8 mouse cellular contexts compared by ENCODE assay signal in the genomic region with DNA sequence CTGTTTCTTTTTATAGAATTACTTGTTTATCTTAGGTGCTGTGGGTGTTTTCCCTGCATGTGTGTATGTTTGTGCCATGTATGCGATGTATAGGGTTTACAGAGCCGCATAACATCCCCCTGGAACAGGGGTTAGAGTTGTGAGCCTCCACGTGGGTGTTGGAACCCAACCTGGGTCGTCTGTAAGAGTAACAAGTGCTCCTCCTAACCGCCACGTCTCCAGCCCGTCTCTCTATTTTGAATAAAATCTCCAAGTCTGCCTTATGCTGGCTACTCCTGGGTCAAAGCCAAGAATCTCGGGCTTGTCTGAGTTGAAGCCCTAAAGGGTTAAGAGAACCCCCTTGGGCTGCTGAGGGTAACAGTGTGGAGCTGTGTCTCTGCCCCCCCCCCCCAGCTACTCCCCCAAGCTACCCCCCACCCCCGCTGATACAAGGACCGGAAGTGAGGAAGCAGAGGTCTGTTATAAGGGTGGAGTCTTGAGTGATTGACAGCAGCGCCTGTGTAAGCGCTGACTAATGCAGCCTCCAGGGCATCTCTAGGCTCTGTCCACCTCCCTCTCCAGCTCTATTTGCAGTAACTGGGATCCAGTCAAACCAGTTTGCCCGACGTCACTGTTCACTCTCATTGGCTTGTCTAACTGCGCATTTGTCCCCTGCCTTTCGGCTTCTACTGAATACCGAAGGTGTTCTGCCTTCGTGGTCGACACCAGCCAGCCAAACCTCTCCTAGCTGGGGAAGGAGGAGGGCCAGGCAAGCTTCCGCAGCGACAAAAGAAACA. TPM values are rescaled to one million over a fixed set of nuclear protein-coding genes. Genes with fewer than 3 reads are reported as not detected.
DNase-seq lines count a peak whose midpoint lies in the region; ATAC-seq and TF ChIP-seq lines count a peak whose summit lies in the region.

No protein-coding gene starts in this region.

- peak; percentile 33 to 42 for DNase-seq in CD8-positive naive resting alpha-beta T cell, adult 2 months (ENCODE audit: low read depth in 2 of 2, low spot score in 2 of 2)
- DNase-seq in adrenal gland, adult 2 months: peak; percentile 80
- peak; percentile 86 for DNase-seq in embryo, embryonic 11 days
- peak; percentile 50 for DNase-seq in heart, adult 8-10 months (ENCODE audit: low spot score)
- DNase-seq in kidney, adult 2 months: peak; percentile 83
- peak; percentile 69 for DNase-seq in liver, embryonic 11.5 days (ENCODE audit: low spot score)
- DNase-seq in thymus, postnatal 36 days: peak; percentile 69 to 70

- H3K4me2 ChIP-seq in liver, embryonic 11.5 days: peak overlapping the region; percentile 76

- TF ChIP-seq CTCF in kidney, adult 2 months (conservative IDR thresholded peaks at IDR 0.05; ENCODE audit: insufficient read depth, insufficient read length, low read depth, low read length): no peak

- H3K36me3 ChIP-seq in kidney, adult 2 months (ENCODE audit: control insufficient read depth, insufficient read depth, low read length): no peaks in the 10 kb centered on the region
- H3K36me3 ChIP-seq in liver, embryonic 11.5 days (ENCODE audit: control insufficient read depth, insufficient read depth, low read length): no peaks in the 10 kb centered on the region

- peak overlapping the region; percentile 72 for H3K27ac ChIP-seq in kidney, adult 2 months (ENCODE audit: insufficient read depth, low read depth, low read length)
- H3K27ac ChIP-seq in liver, embryonic 11.5 days (ENCODE audit: low read depth, low read length): peak overlapping the region; percentile 94

- H3K27me3 ChIP-seq in kidney, adult 2 months (replicated peaks; ENCODE audit: control insufficient read depth, insufficient read depth, low read length): no peaks in the 10 kb centered on the region
- H3K27me3 ChIP-seq in liver, embryonic 11.5 days (replicated peaks; ENCODE audit: control insufficient read depth, insufficient read depth, low read length): no peaks in the 10 kb centered on the region

- no peaks in the 10 kb centered on the region for H3K4me1 ChIP-seq in kidney, adult 2 months (ENCODE audit: control insufficient read depth, insufficient read depth, low read length)
- peaks cover 66% of the 10 kb centered on the region for H3K4me1 ChIP-seq in liver, embryonic 11.5 days (replicated peaks; ENCODE audit: control insufficient read depth, insufficient read depth, low read length)

- H3K4me3 ChIP-seq in kidney, adult 2 months (ENCODE audit: insufficient read depth, low read depth, low read length): peak overlapping the region; percentile 49
- peak overlapping the region; percentile 34 for H3K4me3 ChIP-seq in liver, embryonic 11.5 days (ENCODE audit: low read depth, low read length)

- TF ChIP-seq POLR2A in kidney, adult 2 months (IDR thresholded peaks at IDR 0.05; ENCODE audit: low read depth, low read length): no peak

- no peaks in the 10 kb centered on the region for H3K9me3 ChIP-seq in liver, embryonic 11.5 days (ENCODE audit: control insufficient read depth, low read length)

- ATAC-seq in liver, embryonic 11.5 days (replicated peaks; ENCODE audit: low FRiP score): peak; percentile 81
- ATAC-seq in monocyte, adult 5-6 weeks (replicated peaks; ENCODE audit: insufficient number of reproducible peaks, low FRiP score, low TSS enrichment, poor library complexity, severe bottlenecking): peak; percentile 80

- H3K9ac ChIP-seq in liver, embryonic 11.5 days (ENCODE audit: low read depth, low read length): peak overlapping the region; percentile 61

- whole genome bisulfite sequencing in kidney, adult 2 months: 7% methylated on average over 21 of the region's 21 CpGs
- 5% methylated on average over 21 of the region's 21 CpGs for WGBS in liver, embryonic 11.5 days

RNA-seq across cellular contexts. Expression of gene 1700122O11Rik, which starts 36.3 kb away (rescaled TPM):
- not detected for total RNA-seq in adrenal gland, adult 2 months (2021)
- polyA plus RNA-seq in adrenal gland, adult 2 months (2012; rRNA removed): not detected in 2 replicates
- total RNA-seq in heart, adult 8-10 months (2022): not detected
- not detected in 2 replicates for polyA plus RNA-seq in kidney, adult 2 months (2012; rRNA removed)
- polyA plus RNA-seq in liver, embryonic 11.5 days (2014; fragmentation: Nextera tagmentation; extraction: Ambion mirVana): not detected in 2 replicates
- total RNA-seq in monocyte, adult 5-6 weeks (2017): not detected in 3 replicates

Comparison
In these comparisons a context has a peak if more than half of its experiments do, and no peak if none do; other contexts are left out.
1. Peak in every context shown above with its lines: DNase-seq, ATAC-seq, H3K4me3 ChIP-seq and H3K27ac ChIP-seq.